Mouse (Mus musculus) adrenal gland, postnatal 14 days (tissue): ENCODE measurements at regions not wholly inside any gene's neighbourhood (a gene's known extent, or its start where the extent isn't known, plus 50 kb on each side); places are given as distances from the start of the nearest gene placed in this dataset.

Experiments used
- DNase-seq: peaks from one replicate; pipeline ENCODE4 v3.0.0; 2021; ENCODE audit warnings: mixed read lengths

- no peak for DNase-seq
Observed at GRCm38 (mm10) chr10:8983347-8983746, 97.5 kb upstream of the Sash1 start.

GRCm38 (mm10) chr10:8980568-8980967 lies 94.7 kb upstream of the Sash1 start:
- no peak for DNase-seq

GRCm38 (mm10) chr10:8978595-8978994 lies 92.7 kb upstream of the Sash1 start:
- DNase-seq: no peak

GRCm38 (mm10) chr10:8973934-8974333 lies 88.1 kb upstream of the Sash1 start:
- peak; percentile 27 for DNase-seq

GRCm38 (mm10) chr10:8972789-8973551 lies 87.1 kb upstream of the Sash1 start:
- no peak for DNase-seq

GRCm38 (mm10) chr10:8970807-8971206 lies 84.9 kb upstream of the Sash1 start:
- no peak for DNase-seq

- DNase-seq: no peak
Observed at GRCm38 (mm10) chr10:8969586-8969985, 83.7 kb upstream of the Sash1 start.

GRCm38 (mm10) chr10:8969016-8969415 lies 83.1 kb upstream of the Sash1 start:
- DNase-seq: no peak

GRCm38 (mm10) chr10:8968276-8968923 lies 82.5 kb upstream of the Sash1 start:
- DNase-seq: peak; percentile 40

- no peak for DNase-seq
Observed at GRCm38 (mm10) chr10:8962921-8963320, 77.1 kb upstream of the Sash1 start.

- no peak for DNase-seq
Observed at GRCm38 (mm10) chr10:8960964-8961675, 75.2 kb upstream of the Sash1 start.

- DNase-seq: no peak
Observed at GRCm38 (mm10) chr10:8960275-8960960, 74.5 kb upstream of the Sash1 start.

GRCm38 (mm10) chr10:8955499-8956211 lies 69.8 kb upstream of the Sash1 start:
- DNase-seq: peak; percentile 26

- no peak for DNase-seq
Observed at GRCm38 (mm10) chr10:8954003-8954402, 68.1 kb upstream of the Sash1 start.

GRCm38 (mm10) chr10:8952922-8953321 lies 67.1 kb upstream of the Sash1 start:
- no peak for DNase-seq

- peak; percentile 39 for DNase-seq
Observed at GRCm38 (mm10) chr10:8951937-8952336, 66.1 kb upstream of the Sash1 start.

GRCm38 (mm10) chr10:8951236-8951825 lies 65.5 kb upstream of the Sash1 start:
- peak; percentile 72 for DNase-seq

GRCm38 (mm10) chr10:8948227-8948626 lies 62.4 kb upstream of the Sash1 start:
- DNase-seq: no peak

GRCm38 (mm10) chr10:8945195-8945751 lies 59.4 kb upstream of the Sash1 start:
- peak; percentile 18 for DNase-seq

GRCm38 (mm10) chr10:8944586-8944985 lies 58.7 kb upstream of the Sash1 start:
- no peak for DNase-seq

- DNase-seq: peak; percentile 23
Observed at GRCm38 (mm10) chr10:8943698-8944097, 57.8 kb upstream of the Sash1 start.
